Mouse (Mus musculus): ENCODE results near the gene Ezh2.

Gene Ezh2

DNA sequence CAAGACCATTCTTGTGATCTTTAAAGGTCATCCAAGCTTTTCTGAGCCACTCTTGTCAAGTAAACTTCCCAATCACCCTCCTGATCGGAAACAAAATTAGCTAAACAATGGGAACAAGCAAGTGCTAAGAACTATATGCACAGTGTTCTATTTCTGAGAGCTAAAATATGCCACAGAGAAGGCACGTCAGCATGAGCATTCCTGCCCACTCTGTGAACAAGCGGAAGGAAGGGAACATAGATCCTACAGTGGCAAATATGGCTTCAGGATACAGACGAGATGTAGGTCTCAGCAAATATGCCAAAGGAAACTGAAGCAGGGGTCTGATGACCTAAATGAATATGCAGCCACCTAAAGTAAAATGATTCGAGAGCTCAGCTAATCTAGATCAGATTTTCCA is 59.8 kb downstream of the Ezh2 start:
- no peak for DNase-seq (ENCODE audit: low spot score)

DNA sequence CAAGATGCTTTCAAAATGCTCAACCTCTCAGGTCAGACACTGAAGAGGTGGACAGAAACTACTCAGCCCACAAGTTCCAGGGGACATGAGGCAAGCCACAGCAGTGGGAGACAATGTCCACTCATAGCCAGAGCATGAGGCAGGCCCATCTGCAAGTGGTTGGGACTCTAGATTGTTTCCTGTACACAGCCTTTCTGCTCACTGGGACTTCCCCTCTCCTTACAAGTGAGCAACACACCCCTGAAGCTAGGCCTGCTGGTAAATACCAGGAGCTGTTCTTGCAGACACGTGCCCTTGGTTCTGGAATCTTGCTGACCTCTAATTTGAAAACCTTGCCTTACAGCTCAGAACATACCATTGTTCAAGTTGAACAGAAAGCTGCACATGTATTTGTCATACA is 62.6 kb downstream of the Ezh2 start:
- DNase-seq (ENCODE audit: low spot score), result no peak

DNA sequence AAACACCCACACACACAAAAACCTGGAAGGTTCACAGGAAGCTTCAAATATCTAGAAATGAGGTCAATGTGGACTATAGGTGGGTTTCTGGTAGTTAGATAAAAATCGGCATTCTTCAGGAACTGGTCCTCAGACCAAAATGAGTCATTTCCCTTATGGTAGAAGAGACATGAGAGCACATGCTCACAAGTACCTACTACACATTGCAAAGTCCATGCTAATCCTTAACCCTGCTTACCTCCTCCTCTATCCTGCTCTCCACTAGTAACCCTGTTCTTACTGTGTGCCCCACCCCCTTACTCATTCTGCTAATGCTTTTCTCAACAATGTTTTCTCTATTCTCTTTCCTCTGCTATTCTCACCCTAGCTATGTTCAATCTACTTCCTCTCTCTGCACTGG is 67.5 kb downstream of the Ezh2 start:
- no peak for DNase-seq (ENCODE audit: low spot score)

DNA sequence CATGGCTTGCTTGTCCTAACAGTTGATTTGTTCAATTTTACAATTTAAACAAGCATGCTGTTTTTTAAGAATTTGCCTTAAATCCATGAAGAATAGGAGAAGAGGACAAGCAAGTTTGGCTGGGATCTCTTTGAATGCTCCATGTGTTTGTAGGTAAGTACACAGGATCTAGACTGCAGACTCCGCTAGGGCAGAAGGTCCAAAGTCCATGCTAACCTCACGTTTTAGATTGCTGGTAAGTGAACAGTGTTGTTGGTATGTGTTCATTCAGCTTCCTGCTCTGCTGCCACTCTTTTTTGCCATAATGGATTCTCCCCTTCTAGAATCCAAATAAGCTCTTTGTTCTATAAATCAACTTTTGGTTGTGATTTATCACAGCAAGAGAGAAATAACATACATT is 68.0 kb downstream of the Ezh2 start:
- no peak for DNase-seq (ENCODE audit: low spot score)

DNA sequence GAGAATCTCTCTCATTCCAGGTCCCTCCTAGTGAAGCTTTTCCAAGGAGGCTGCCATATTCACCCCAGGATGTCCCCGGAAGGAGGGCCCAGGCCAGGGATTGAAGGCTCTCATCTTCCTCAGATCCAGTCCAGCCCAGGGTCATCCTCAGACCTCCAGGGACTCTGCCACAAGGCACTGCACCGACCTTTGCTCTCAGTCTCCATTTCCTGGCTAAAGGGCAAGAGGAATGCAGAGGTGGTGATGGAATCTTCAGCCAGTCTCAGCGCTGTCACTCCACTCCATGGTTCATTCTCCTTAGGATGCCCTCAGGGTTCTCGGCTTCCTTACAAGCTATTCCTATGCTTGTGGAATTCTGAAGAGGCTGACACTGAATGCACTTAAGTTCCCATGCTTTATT is 68.7 kb downstream of the Ezh2 start:
- no peak for DNase-seq (ENCODE audit: low spot score)

DNA sequence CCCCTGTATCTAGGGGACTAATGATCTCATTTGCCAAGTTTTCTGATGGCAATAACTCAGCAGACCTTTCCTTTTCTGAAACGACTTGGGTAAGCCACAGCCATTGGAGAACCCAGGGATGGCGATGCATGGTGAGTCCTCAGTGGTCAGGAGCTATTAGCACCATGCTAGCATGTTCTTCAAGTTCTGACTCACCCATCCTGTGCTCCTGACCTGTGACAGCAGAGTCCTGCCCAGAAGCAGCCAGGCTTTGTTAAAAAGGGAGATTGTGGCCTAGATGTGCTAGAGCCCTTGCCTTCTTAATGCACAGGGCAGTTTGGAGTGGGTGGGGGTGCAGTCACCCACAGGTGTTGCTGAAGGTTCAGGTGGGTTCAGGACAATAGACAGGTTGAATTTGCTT is 70.1 kb downstream of the Ezh2 start:
- no peak for DNase-seq (ENCODE audit: low spot score)

DNA sequence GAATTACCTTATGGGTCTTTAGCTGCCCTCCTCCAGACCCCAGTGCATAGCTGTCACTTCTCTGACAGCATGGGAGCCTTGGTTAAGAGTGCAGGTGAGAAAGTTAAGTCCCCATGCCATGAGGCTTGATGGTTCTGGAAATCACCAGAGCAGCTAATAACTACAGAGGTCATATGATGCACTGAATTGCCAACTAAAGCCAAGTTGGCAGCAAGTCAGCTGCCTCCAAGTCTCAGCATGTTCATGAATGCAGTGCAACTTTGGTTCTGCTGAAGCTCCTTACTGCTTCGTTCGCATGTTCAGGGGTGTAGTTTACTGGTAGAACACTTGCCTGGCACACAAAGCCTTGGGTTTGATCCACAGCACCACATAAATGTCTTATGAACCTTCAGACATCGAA is 72.7 kb downstream of the Ezh2 start:
- DNase-seq (ENCODE audit: low spot score), result no peak

DNA sequence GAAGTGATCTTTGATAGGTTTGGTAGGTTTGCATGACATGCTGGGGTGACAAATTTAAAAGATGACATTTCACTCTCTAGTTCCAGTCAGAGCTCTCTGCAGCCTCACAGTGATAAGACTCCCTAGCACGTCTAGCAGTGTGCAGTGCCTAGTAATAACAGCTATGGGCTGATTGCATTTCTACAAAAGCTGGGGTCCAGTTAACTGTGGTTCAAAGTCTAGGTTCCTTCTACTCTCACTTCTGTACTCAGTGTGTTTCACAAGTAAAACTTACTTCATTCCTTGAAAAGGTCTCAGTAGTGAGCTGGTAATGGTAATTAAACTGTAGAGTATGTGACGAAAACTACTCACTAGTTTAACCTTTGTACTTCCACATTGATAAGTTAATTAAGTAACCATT is 75.1 kb downstream of the Ezh2 start:
- no peak for DNase-seq (ENCODE audit: low spot score)

DNA sequence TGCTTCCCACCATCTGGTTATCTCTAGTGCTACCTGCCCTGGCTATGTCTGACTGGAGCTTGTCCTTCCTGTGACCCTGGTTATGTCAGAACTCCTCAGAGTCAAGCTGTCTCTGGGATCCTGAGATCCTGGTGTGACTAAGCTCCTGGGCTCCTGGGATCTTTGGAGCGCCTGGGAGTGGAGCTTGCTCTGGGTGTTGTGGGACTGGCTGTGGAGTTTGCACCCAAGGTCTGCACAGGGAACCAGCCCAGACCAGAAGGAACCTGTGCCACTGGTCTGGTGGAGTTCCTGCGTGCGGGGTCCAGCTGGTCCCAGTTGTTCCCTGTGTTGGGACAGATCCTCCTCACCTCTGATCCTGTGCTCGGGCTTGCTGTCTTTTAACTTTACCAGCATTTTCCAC is 100.6 kb downstream of the Ezh2 start:
- no peak for DNase-seq (ENCODE audit: low spot score)

DNA sequence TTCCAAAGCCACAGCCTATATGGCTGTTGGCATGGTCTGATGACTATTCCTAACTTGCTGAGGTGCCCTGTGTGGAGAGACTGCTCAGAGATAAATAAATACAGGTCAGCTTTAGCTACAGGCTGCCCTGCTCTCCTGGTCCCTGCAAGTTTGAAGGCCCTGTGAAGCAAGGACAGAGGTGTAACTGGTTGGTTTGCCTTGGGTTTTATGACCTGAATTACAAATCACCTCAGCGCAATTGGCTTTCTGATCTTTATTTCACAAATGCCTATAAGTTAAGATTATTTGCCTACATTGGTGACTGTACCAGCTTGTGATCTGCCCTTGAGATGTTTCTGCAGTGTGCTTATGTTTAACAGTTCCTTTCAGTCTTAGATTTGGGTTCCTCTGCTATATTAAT is 113.1 kb downstream of the Ezh2 start:
- DNase-seq (ENCODE audit: low spot score), result no peak
